Comparison of ENCODE assay signal across 22 mouse cellular contexts in genomic region chr2:144050146-144050680, GRCm38 (mm10). TPM values are rescaled to one million over a fixed set of nuclear protein-coding genes. Genes with fewer than 3 reads are reported as not detected.
"Had no signal": no experiment of that assay in that cellular context is flagged by ENCODE, and none has a peak within 500 bp of the region (broad histone marks: within the 10 kb centered on the region; RNA-seq: fewer than 3 reads in every experiment).

No protein-coding gene starts in this region.

- H3K4me2 ChIP-seq: liver, embryonic 11.5 days; liver, embryonic 15.5 days; midbrain, embryonic 11.5 days; midbrain, embryonic 15.5 days; neural tube, embryonic 15.5 days; stomach, embryonic 15.5 days had no signal

- H3K9ac ChIP-seq: liver, embryonic 15.5 days; midbrain, embryonic 15.5 days; neural tube, embryonic 15.5 days; stomach, embryonic 15.5 days had no signal

- H3K4me1 ChIP-seq: midbrain, embryonic 15.5 days; stomach, embryonic 15.5 days had no signal

- H3K36me3 ChIP-seq: liver, embryonic 15.5 days; midbrain, embryonic 15.5 days; neural tube, embryonic 15.5 days; stomach, embryonic 15.5 days had no signal

- H3K9me3 ChIP-seq: liver, embryonic 15.5 days; midbrain, embryonic 15.5 days; neural tube, embryonic 15.5 days; stomach, embryonic 15.5 days had no signal

- H3K27me3 ChIP-seq: liver, embryonic 15.5 days; midbrain, embryonic 15.5 days; neural tube, embryonic 15.5 days; stomach, embryonic 15.5 days had no signal

- ATAC-seq: intestine, postnatal 0 days; lung, postnatal 0 days; midbrain, embryonic 15.5 days had no signal

- H3K27ac ChIP-seq: left cerebral cortex, adult 2 months; liver, embryonic 15.5 days; midbrain, embryonic 15.5 days; neural tube, embryonic 15.5 days; stomach, embryonic 15.5 days had no signal

- H3K4me3 ChIP-seq: left cerebral cortex, adult 2 months; liver, embryonic 15.5 days; midbrain, embryonic 15.5 days; neural tube, embryonic 15.5 days; stomach, embryonic 15.5 days had no signal

- DNase-seq: kidney, adult 8-10 months; kidney, postnatal 25 days; lung, adult 2 months; lung, postnatal 36 days; right cerebral cortex, postnatal 4 days; spleen, adult 18-20 months; thymus, postnatal 4 days had no signal

RNA-seq across cellular contexts. Expression of gene Banf2, which starts 17.4 kb away (rescaled TPM):
- total RNA-seq: layer of hippocampus, postnatal 25 days; left cerebral cortex, adult 2 months; left cerebral cortex, postnatal 14 days; megakaryocyte progenitor cell, adult 5-6 weeks had no signal
- polyA plus RNA-seq: intestine, postnatal 0 days; kidney, embryonic 16.5 days; limb, embryonic 11.5 days; liver, embryonic 11.5 days; liver, embryonic 15.5 days; lung, adult 2 months; lung, postnatal 0 days; midbrain, embryonic 11.5 days; midbrain, embryonic 15.5 days; neural tube, embryonic 11.5 days; neural tube, embryonic 15.5 days had no signal
